Mouse (Mus musculus): ENCODE data around the gene Rpe.
"Not testable (repeated sequence)": the region's sequence is repeated elsewhere in the genome, so short reads cannot be mapped to it uniquely, and the experiment has no call there.

Gene Rpe

DNA sequence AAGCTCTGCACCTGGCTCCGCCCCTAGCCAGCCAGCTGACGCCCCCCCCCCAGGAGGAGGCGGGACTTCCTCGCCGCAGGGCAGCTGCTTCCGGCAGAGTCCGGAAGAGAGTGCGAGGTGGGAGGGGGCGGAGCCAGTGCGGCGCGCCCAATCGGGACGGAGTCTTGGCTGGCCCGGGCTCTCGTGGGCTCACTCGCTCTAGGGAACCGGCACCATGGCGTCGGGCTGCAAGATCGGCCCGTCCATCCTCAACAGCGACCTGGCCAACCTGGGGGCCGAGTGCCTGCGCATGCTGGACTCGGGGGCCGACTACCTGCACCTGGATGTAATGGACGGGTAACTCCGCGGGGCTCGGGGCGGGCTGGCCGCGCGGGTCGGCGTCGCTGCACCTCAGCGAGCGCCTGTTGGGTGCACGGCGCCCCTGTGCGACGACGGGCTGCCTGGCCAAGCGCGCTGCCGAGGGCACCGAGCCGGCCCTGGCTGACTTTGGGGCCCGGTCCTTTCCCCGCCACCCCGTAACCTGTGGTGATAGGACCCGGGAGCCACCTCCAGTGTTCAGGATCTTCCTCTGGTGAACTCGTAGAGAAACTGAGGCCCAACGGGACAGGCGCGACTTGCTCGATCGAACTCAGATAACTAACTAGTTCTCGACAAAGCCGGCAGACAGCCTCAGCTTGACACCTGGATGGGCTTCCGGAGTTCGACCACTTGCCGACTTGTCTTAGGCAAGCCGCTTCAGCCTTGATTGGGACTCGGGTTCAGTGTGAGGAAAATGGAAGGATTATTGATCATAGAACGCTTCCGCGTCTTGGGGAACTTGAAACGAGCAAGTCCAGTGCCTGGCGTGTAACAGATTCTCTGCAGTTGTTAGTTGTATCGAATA lies at the start of gene Rpe:
Gene Rpe (plus strand): TSS at position 139 of the 883 bp plus-strand sequence.
- peak; percentile 95 to 96 for DNase-seq

DNA sequence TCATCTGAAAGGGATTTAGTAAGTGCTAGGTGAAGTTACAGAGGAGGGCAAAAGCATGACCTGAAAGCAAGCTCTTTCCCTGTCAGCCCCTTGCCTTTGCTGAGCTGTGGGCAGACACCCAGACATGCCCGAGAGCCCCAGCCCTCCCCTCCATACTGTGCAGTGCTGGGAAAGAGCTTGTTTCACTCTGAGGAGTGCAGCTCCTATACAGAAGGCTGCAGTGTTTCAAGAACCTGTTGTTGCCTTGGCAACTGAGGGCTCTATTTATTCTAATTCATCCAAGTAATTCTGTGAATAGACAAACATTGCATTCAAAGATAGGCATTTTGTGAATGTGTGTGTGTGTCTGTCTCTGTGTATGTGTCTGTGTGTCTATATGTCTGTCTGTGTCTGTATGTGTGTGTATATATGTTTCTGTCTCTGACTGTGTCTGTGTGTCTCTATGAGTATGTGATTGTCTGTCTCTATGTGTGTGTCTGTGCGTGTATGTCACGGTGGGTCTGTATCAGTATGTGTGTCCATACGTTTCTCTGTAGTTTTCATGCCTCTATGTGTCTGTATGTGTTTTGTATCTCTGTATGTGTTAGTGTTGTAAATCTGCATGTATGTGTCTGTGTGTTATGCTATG lies 45.4 kb upstream of the Rpe start:
- peak in 1 of 2 experiments; percentile 19 for DNase-seq

DNA sequence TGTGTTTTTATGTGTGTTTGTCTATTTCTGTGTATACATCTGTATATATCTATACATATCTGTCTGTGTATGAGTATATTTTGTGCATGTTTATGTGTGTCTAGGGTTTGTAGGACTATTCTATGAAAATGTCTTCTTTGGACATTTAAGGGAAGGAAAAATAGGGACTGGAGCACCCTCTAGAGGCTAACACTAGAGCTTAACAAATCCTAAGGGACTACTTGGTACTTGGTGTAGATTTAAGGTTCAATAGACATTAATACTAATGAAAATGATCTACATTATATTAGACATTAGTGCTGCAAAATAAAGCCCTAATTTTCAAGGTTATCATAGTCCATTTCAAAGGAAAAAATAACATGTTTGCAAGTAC lies 44.9 kb upstream of the Rpe start:
- DNase-seq = no peak

DNA sequence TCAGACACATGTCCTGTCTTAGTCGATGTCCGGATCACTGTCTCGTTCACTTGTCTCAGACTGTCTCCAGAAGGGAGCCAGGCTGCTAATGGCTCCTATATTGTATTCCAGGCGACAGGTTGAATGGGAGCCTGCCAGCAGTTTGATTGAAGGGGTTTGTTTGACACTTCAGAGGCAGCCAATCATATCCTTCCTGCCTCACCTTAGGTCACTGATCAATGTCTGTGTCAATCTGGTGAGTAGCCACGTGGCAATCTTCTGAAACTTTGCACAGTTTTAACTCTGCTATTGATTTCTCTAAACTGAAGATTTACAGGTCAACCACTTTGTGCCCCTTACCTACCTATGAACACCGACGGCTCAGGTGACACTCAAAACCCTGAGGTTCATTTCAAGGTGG lies 29.2 kb upstream of the Rpe start:
- DNase-seq = no peak

DNA sequence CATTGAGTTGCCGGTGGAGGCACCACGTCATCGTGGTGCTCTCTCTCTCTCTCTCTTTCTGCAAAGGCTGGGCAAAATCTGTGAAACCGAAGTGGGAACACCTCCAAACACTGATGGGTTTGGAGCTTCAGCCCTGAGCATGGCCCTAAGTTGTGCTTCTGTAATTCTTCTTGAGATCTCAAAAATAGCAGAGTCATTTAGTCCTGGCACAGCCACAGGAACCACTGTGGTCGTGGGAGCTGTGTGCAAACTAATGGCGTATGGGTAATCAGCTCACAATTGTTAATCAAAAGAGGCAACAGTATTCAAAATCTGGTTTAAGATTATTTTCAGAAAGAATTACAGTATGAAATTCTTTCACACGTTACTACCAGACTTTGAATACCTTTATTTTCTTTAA lies 27.8 kb upstream of the Rpe start:
- no peak for DNase-seq

DNA sequence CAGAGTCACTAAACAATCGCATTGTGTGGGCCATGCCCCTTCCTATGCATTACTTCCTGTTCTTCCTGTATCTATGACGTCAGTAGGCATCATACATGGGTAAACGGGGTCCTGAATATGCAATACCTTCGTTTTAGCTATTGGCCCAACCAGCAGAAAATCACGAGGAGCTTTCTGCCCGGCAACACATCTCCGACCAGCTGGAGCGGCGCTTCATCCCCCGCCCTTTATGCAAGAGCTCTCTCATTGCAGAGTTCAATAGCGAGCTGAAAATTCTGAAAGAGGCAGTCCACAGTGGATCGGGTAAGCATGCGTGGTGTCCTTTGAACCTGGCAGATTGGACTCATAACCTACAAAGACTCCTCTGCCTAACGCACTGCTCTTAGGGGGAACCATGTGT lies 22.7 kb upstream of the Rpe start:
- DNase-seq = no peak

DNA sequence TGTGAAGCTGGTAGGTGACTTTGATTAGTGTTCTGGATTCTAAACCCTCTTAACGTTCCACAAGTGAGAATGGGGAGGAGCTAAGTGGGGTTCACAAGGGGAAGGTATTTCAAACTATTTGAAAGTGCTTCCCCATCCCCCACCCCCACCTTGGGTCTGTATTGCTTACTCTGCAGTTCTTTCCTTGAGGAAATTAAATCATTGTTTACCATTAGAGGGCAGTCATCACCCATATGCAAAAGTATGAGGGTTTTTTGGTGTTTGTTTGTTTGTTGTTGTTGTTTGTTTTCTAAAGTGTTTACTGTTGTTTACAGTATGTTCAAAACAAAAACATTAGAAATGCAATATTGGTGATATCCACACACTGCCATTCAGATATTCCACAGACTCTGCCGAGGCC lies 22.0 kb upstream of the Rpe start:
- no peak for DNase-seq

DNA sequence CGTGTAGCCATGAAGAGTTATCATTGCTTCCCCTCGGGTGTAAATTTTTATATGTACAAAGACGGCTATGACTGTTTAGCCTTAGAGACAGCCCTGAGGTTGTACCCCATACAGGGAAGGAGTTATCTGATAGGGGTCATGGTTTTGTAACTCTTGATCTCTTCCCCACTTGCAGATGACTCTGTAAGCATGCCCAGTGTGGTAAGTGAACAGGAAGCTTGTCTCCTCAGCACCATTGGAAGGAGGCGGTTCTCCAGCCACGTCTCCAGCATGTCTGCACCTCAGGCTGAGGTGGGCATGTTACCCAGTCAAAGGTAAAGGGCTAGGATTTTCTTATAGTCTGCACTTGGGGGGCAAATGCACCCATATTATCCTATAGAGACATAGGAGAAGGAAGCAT lies 17.7 kb upstream of the Rpe start:
- no peak for DNase-seq

DNA sequence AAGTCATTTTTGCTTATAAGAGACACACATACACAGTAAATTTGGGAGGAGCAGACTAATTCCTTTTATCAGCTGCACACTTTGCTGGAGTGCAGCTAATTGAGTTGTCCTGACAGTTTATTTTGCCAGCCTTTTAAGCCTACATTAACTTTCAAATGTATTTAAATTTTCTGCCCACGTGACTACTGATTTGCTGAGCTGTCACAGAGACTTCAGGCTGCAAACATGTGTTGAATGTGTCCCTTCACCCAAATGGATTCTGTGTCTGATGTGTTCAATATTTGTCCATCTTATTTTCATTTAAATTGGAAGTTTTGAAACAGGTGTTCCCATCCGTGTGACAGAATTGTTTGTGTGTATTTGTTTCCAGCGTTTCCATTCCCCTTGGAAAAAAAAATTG lies 8.9 kb upstream of the Rpe start:
- DNase-seq = no peak

DNA sequence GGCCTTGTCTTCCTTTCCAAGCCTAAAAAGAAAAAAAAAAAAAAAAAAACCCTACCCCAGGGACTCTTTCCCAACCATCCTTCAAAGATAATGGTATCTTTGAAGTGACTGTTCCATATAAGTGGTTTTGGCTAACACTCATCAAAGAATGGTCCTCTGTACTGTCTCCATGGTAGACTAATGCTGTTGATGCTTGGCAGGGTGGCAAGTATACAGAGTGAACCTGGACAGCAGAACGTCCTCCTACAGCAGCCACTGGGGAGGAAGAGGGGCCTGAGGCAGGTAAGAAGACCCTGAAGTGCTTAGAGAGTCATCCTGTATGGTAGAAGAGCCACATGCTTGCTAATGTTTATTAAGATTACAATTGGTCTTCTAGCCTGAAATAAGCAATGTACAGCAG lies 8.3 kb upstream of the Rpe start:
- no peak for DNase-seq

DNA sequence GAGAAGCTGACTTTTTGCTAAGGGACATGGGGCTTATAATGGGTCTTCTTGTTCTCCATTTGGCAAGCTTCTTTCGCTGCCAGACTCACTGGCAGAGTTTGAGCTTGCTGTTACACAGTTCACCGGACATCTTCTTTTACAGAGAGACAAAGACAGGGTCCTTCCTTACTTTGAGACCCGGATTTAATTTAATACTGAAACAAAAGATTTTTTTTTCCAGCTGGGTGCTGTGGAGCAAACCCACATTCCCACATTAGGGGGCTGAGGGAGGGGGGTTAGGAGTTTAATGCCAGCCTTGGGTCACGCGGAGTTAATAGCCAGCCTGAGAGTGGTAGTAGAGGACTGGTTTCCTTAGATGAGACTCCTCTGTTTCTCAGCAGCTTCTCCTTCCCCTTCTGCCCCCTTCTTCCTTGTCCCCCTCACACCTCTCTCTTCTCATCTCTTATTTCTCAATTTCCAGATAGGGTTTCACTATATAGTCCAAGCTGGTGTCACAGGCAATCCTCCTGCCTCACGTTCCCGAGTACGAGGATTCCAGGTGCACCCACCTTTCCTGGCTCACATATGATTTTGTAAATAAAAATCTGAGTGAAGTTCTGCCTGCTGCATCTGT lies 7.7 kb upstream of the Rpe start:
- no peak for DNase-seq

DNA sequence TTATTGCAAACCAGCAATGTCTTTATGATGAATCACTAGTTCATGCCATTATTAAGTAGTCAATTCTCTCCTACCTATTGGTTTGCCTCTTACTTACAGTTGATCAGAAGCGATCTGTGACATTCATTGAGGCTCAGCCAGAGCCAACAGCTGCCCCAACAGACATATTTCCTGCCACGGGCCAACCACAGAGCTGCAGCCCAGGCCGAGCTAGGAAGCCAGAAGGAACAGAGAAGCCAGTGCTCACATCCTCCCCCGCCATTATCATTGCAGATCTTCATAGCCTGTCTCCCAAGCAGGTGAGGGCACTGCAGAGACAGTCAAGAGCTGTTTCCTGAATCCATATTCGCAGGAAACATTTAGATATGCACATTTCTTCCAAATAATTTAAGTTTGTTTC lies 6.4 kb upstream of the Rpe start:
- DNase-seq = no peak

DNA sequence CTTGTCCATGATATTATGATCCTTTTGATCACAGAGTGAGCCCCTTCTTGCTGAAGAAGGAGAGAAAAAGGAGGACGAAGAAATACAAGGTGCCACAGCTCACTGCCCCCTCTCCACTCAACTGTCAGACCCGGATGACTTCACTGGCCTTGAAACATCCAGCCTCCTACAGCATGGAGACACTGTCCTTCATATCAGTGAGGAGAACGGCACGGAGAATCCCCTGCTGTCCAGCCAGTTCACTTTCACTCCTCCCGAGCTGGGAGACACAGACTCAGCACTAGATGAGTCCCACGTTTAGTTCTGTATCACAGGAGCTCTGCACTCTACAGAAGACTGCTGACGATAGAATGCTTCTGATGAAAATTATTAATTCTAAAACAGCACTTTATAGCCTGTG lies 5.3 kb upstream of the Rpe start:
- DNase-seq = no peak

DNA sequence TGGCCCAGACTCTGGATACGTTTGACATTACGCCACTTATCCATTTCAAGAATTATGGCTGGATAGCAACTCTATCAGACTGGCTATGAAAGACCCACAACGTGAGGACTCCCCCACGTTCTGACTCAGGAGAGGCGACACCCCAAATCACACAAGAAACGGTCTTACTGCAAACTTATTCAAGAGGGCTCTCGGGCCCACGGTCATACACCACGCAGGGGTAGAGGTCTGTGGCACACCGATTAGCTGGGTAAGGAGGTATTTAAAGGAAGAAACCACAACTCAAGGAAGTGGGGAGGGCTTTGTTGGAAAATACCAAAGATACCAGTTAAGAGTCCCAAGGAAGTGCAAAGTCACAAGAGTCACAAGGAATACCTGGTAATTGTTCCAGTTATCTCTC lies 1.0 kb upstream of the Rpe start:
- not testable (repeated sequence) for DNase-seq

DNA sequence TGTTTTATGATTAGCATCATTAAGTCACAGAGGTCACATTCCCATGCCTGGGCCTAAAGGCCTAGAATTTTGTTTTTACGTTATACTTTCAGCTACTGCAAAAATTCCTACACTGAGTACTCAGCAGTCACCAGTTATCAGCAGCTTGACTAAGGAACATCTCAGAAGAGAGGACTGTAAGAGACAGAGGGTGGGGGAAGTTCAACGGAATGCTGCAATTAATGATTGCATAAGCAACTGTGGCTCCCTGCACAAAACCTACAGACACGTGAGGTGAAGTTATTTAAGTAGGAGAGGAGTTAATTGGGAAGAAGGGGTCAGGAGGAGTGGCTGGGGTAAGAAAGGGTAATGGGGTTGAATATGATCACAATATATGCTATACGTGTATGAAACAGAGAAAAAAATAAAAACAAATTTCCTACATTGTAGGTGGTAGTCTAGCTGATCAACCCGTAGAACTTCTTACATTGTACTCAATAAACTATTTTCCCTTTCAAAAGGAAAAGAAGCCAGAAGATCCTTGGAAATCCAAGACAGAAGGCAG lies 410 bp upstream of the Rpe start:
- DNase-seq = no peak

DNA sequence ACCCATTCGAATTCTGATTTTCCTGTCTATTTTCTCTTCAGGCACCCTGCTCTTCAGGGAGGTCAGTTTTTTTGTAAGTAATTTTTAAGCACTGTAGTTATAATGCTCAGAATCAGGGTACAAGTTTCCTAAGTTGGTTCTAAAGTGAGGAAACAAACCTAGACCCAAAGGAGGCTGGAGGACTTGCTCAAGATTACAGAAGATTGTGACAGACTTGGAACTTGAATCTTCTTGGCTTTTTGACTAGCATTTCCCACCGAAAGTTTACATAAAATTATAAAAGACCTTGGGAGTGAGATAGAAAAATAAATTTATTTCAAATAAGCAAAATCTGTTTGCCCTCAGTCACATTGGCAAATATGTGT lies 927 bp downstream of the Rpe start:
- DNase-seq = no peak

DNA sequence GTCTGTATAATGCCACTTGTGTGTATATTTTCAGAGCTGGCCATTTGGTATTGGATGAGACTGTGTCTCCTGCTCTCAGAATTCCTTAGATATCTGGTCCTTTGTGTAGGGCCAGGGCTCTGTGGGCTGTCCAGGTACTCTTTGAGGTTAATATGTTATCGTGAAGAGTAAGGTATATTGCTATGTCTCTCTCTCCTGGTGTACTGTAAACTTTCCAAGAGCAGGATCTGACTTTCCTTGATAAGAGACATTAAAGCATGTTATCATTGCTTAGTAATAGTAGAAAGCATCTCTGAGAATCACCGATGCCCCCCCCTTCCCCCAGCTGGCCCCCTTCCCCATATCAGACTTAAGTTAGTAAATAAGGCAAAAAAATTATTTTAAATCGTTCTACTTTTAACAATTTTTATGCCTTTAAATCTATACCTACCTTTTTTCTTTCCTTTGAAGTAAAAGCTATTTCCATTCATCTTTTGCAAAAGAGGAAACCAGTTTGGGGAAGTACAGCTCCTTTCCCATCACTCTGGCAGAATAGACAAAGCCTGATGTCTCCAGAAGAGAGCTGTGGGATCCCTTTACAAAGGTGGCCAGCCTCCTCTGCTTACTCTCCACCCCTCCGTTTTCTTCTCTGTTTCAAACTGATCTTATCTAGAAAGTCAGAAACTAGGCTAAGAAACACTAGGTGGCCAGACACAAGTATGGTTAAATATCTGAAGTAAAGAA lies 2.2 kb downstream of the Rpe start:
- DNase-seq = no peak

DNA sequence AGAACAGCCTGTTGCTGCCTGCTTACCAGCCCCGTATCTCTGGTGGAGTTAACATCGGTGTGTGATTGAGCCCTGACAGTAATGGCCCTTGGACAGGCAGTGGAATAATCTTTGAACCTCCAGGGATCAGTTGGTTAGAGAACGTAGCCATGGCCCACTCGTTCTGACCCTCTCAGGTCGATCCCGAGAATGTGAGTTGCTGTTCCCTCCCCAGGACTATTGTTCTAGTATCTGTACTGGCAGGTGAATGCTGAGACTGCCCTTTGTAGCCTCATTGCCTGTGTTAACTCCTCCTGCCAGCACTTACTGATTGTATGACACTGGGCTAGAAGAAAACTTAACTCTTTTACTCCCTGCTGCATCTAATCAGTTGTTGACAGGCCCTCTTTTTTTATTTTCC lies 3.9 kb downstream of the Rpe start:
- no peak for DNase-seq

DNA sequence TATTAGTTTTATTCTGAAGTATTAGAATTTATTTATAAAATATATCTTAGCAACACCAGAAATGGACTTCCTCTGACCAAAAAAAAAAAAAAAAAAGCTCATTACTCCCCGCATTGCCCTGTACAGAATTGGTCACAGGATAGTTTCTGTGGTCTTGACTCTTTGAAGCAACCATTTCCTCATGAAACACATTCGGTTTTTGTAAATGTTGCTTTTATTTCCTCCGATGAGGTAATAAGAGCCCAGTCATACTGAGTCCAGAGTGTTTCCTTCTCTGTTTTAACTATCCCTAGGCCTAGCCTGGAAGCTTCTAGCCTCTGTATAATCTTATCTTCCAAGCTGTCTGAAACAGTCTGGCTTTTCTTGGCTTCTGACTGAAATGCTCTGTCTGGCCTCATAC lies 12.2 kb downstream of the Rpe start:
- no peak for DNase-seq

DNA sequence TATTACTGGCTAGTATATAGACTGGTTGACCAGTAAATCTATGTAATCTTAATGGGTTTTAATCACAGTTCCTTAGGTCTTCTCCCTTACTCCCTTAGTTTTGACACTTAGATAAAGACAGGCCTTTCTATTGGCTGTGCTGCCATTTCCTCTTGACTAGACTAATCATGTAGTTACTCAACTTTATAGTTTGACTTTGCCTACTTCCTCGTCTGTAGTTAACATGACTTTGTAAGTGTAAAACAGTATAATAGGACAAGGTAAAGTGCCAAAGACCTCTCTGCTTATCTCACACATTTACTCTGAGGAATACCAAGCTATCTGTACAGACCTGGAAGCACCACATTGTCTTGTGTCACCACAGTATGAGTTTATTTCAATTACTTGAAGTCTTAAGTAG lies 29.9 kb downstream of the Rpe start:
- no peak for DNase-seq

DNA sequence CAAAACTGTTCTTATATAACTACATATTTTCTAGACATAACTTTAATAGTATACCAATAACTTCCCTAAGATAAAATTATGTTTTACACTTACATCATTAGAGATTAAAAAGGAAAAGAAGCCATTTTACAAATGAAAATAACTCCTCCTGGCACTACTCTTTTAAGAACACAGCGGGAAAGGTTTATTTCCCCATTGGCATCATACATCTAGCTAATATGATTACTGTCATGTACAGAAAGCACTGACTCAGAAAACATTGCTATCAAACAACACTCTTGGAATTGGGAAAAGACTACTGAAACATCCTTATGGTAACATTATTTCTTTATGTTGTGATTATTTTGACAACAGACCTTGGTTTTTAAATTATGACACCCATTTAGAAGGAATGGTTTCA lies 68.1 kb downstream of the Rpe start:
- no peak for DNase-seq

Measured in lung, postnatal 4 days (tissue).